Mouse (Mus musculus) neutrophil, adult 83 days (primary cell): ENCODE measurements around the gene Vmn2r22. TPM values are rescaled to one million over a fixed set of nuclear protein-coding genes. Genes with fewer than 3 reads are reported as not detected.

Experiments used
- total RNA-seq, 2 experiments: library from RNA; stranded (reverse); gene quantifications; one replicate each; pipeline ENCODE4 v1.2.4; 2023

The Vmn2r22 gene
- total RNA-seq: not detected

GRCm38 (mm10) chr6:123650625-123651024 is at the start of gene Vmn2r22:
TSS of gene Vmn2r22 (minus strand) at chr6:123650725.

Other genes starting within 250 kb of the Vmn2r22 start
- not detected for gene Vmn2r20, start 232.6 kb downstream of the Vmn2r22 start, total RNA-seq
- gene Vmn2r21, start 117.3 kb downstream of the Vmn2r22 start, total RNA-seq: not detected
- not detected for gene Vmn2r23, start 51.9 kb upstream of the Vmn2r22 start, total RNA-seq
- gene Vmn2r24, start 128.2 kb upstream of the Vmn2r22 start, total RNA-seq: under 1 TPM in 1 of 2 experiments, not detected in 1; 0.04 TPM
- not detected for gene Vmn2r25, start 202.7 kb upstream of the Vmn2r22 start, total RNA-seq